Mouse (Mus musculus) E14TG2a.4 (cell line): Measurements from ENCODE around the gene Cela3b.

Source experiments
- CTCF ChIP-seq: conservative IDR thresholded peaks from 2 replicates; pipeline ENCODE4 v1.5.1; 2014; ENCODE audit warnings: low read length
- NANOG ChIP-seq: IDR thresholded peaks from 2 replicates; pipeline ENCODE4 v1.6.1; 2014; ENCODE audit warnings: borderline replicate concordance, low read length, mixed read lengths
- POU5F1 ChIP-seq: IDR thresholded peaks from 2 replicates; pipeline ENCODE4 v1.6.1; 2014; ENCODE audit warnings: low read length, borderline replicate concordance

DNA sequence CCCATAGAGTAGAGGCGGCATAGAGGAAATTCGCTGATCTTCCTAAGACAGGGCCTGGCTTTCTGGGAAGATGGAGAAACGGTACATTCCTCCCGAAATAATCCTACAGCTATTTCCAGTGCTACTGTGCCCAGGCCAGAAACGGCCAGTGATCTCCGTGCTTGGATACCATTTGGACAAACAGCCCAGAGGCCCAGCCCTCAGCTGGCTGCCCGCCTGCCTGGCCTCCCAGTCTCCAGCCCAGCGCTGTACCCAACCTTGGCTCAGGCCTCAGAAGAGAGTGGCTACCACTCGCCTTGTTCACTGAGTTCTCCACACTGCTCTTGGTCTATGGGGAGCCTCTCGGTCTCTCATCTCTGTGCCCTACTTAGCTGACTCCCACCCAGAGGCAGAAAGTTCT, 19.4 kb upstream of the Cela3b start:
- TF ChIP-seq CTCF (no peak), NANOG (no peak), POU5F1 (no peak)
